Comparison of ENCODE assay signal across 8 mouse cellular contexts in genomic region chr5:66337969-66338345, GRCm38 (mm10).
DNase-seq lines count a peak whose midpoint lies in the region; ATAC-seq and TF ChIP-seq lines count a peak whose summit lies in the region.

No protein-coding gene starts in this region.

- H3K4me2 ChIP-seq in hindbrain, embryonic 11.5 days (replicated peaks; ENCODE audit: low read depth, low read length) = peak overlapping the region; percentile 78
- H3K4me2 ChIP-seq in limb, embryonic 11.5 days (ENCODE audit: low read depth, severe bottlenecking) = peak overlapping the region; percentile 92
- H3K4me2 ChIP-seq in midbrain, postnatal 0 days (ENCODE audit: low read depth, low read length, poor library complexity, severe bottlenecking) = peak overlapping the region; percentile 88

- H3K27ac ChIP-seq in forebrain, embryonic 10.5 days = peak overlapping the region; percentile 83
- no peak overlapping the region for H3K27ac ChIP-seq in hindbrain, embryonic 11.5 days (ENCODE audit: low read depth, low read length)
- H3K27ac ChIP-seq in limb, embryonic 11.5 days (replicated peaks; ENCODE audit: low read depth, low read length) = no peak overlapping the region
- peak overlapping the region; percentile 67; the same call in 1 of the 2 replicates for H3K27ac ChIP-seq in midbrain, postnatal 0 days (ENCODE audit: low read depth, low read length)

- no peaks in the 10 kb centered on the region for H3K9me3 ChIP-seq in forebrain, embryonic 10.5 days
- no peaks in the 10 kb centered on the region for H3K9me3 ChIP-seq in hindbrain, embryonic 11.5 days (ENCODE audit: control insufficient read depth, low read length)
- H3K9me3 ChIP-seq in limb, embryonic 11.5 days (ENCODE audit: control insufficient read depth, low read length) = no peaks in the 10 kb centered on the region
- no peaks in the 10 kb centered on the region for H3K9me3 ChIP-seq in midbrain, postnatal 0 days (ENCODE audit: low read length)

- WGBS in forebrain, embryonic 10.5 days = 24% methylated on average over 6 of the region's 6 CpGs
- 34% methylated on average over 6 of the region's 6 CpGs for WGBS in hindbrain, embryonic 11.5 days
- WGBS in limb, embryonic 11.5 days = 39% methylated on average over 6 of the region's 6 CpGs
- 19% methylated on average over 6 of the region's 6 CpGs for WGBS in midbrain, postnatal 0 days

- no peaks in the 10 kb centered on the region for H3K36me3 ChIP-seq in forebrain, embryonic 10.5 days (replicated peaks)
- H3K36me3 ChIP-seq in hindbrain, embryonic 11.5 days (ENCODE audit: control insufficient read depth, insufficient read depth, low read length) = no peaks in the 10 kb centered on the region
- H3K36me3 ChIP-seq in limb, embryonic 11.5 days (ENCODE audit: control insufficient read depth, insufficient read depth, low read length) = no peaks in the 10 kb centered on the region
- no peaks in the 10 kb centered on the region for H3K36me3 ChIP-seq in midbrain, postnatal 0 days (ENCODE audit: insufficient read depth, low read length)

- H3K27me3 ChIP-seq in forebrain, embryonic 10.5 days (ENCODE audit: poor library complexity, severe bottlenecking) = peaks cover 39% of the 10 kb centered on the region
- no peaks in the 10 kb centered on the region for H3K27me3 ChIP-seq in hindbrain, embryonic 11.5 days (ENCODE audit: control insufficient read depth, insufficient read depth, low read length)
- no peaks in the 10 kb centered on the region for H3K27me3 ChIP-seq in limb, embryonic 11.5 days (ENCODE audit: control insufficient read depth, insufficient read depth, low read length)
- no peaks in the 10 kb centered on the region for H3K27me3 ChIP-seq in midbrain, postnatal 0 days (ENCODE audit: insufficient read depth, low read length)

- H3K9ac ChIP-seq in hindbrain, embryonic 11.5 days (ENCODE audit: low read depth, low read length) = no peak overlapping the region; the same call in 1 of the 2 replicates
- H3K9ac ChIP-seq in limb, embryonic 11.5 days (ENCODE audit: low read length) = peak overlapping the region; percentile 60; the same call in 1 of the 2 replicates
- peak overlapping the region; percentile 64 for H3K9ac ChIP-seq in midbrain, postnatal 0 days (replicated peaks; ENCODE audit: low read length, poor library complexity, severe bottlenecking)

- H3K4me3 ChIP-seq in forebrain, embryonic 10.5 days = peak overlapping the region; percentile 63
- H3K4me3 ChIP-seq in hindbrain, embryonic 11.5 days (ENCODE audit: low read depth, low read length) = peak overlapping the region; percentile 41
- peak overlapping the region; percentile 40 for H3K4me3 ChIP-seq in limb, embryonic 11.5 days (ENCODE audit: low read depth, low read length)
- H3K4me3 ChIP-seq in midbrain, postnatal 0 days (ENCODE audit: low read depth, low read length) = peak overlapping the region; percentile 50

- H3K4me1 ChIP-seq in forebrain, embryonic 10.5 days = peaks cover 42% of the 10 kb centered on the region
- peaks cover 3% of the 10 kb centered on the region; the same call in 1 of the 2 replicates for H3K4me1 ChIP-seq in hindbrain, embryonic 11.5 days (replicated peaks; ENCODE audit: control insufficient read depth, insufficient read depth, low read length)
- H3K4me1 ChIP-seq in limb, embryonic 11.5 days (ENCODE audit: control insufficient read depth, insufficient read depth, low read length) = peaks cover 14% of the 10 kb centered on the region; the same call in 1 of the 2 replicates
- peaks cover 15% of the 10 kb centered on the region for H3K4me1 ChIP-seq in midbrain, postnatal 0 days (ENCODE audit: insufficient read depth, low read length)

- TF ChIP-seq CTCF in midbrain, postnatal 0 days (IDR thresholded peaks at IDR 0.05) = no peak

- ATAC-seq in hindbrain, embryonic 11.5 days (ENCODE audit: low FRiP score) = peak; percentile 58
- no peak for ATAC-seq in limb, embryonic 11.5 days (ENCODE audit: insufficient number of reproducible peaks, low FRiP score, low TSS enrichment, low read depth)
- peak; percentile 29; the same call in 1 of the 2 replicates for ATAC-seq in midbrain, postnatal 0 days (ENCODE audit: low FRiP score)

- DNase-seq in right cerebral cortex, postnatal 4 days = peak; percentile 33
- DNase-seq in right cerebral cortex, postnatal 14 days = no peak
- DNase-seq in forebrain, embryonic 10.5 days (ENCODE audit: extremely low spot score, low spot score) = no peak
- no peak for DNase-seq in hindbrain, embryonic 11.5 days (ENCODE audit: low spot score)
- no peak for DNase-seq in limb, embryonic 11.5 days (ENCODE audit: low spot score)
- DNase-seq in midbrain, postnatal 0 days (ENCODE audit: low spot score) = peak; percentile 76
- no peak for DNase-seq in natural killer cell, adult 2 months (ENCODE audit: low spot score in 2 of 2)
- DNase-seq in urinary bladder, adult 18-20 months (ENCODE audit: low spot score in 2 of 2) = no peak

Comparison
In these comparisons a context has a peak if more than half of its experiments do, and no peak if none do; other contexts are left out.
1. DNase-seq: peak in right cerebral cortex, postnatal 4 days (single experiment) and midbrain, postnatal 0 days (single experiment); none in right cerebral cortex, postnatal 14 days (single experiment), forebrain, embryonic 10.5 days (single experiment), hindbrain, embryonic 11.5 days (single experiment), limb, embryonic 11.5 days (single experiment), natural killer cell, adult 2 months (0 of 2) and urinary bladder, adult 18-20 months (0 of 2).
2. H3K27ac ChIP-seq: peak in forebrain, embryonic 10.5 days (single experiment) and midbrain, postnatal 0 days (single experiment); none in hindbrain, embryonic 11.5 days (single experiment) and limb, embryonic 11.5 days (single experiment).
3. Peak in every context shown above with its lines, with median percentiles within 50 percentile points of each other: H3K4me3 ChIP-seq and H3K4me2 ChIP-seq.